Mouse (Mus musculus) MEL (cell line): ENCODE measurements around the gene Eif1ad. TPM values are rescaled to one million over a fixed set of nuclear protein-coding genes. Genes with fewer than 3 reads are reported as not detected.

Experiments used
- DNase-seq: peaks from one replicate; pipeline ENCODE4 v3.0.0; 2011; ENCODE audit warnings: low read depth, low spot score
- H3K27ac ChIP-seq: 2 replicates; pipeline ENCODE4 v1.5.1; 2012; ENCODE audit warnings: low read depth, mild to moderate bottlenecking, control low read depth, low read length, moderate library complexity; ENCODE audit not compliant: control insufficient read depth
- H3K27me3 ChIP-seq, 2 experiments: fragments of 150-350 bp in 1 of 2; sonication (generic) in 1 of 2; 2 replicates each; pipeline ENCODE4 v1.6.1; 2012; ENCODE audit warnings: low read length in 2 of 2, mild to moderate bottlenecking in 2 of 2, improper control_type of control experiment in 1 of 2, moderate library complexity in 1 of 2; ENCODE audit not compliant: insufficient read depth in 2 of 2, control insufficient read depth in 1 of 2
- H3K36me3 ChIP-seq, 2 experiments: 2 replicates each; pipeline ENCODE4 v1.6.1; 2012 to 2014; ENCODE audit warnings: low read length in 2 of 2, improper control_type of control experiment in 1 of 2, inconsistent platforms in 1 of 2, mild to moderate bottlenecking in 1 of 2; ENCODE audit not compliant: insufficient read depth in 2 of 2, control insufficient read depth in 1 of 2
- H3K4me1 ChIP-seq, 2 experiments: fragments of 150-350 bp in 1 of 2; sonication (generic) in 1 of 2; 2 replicates each; pipeline ENCODE4 v1.6.1; 2012; ENCODE audit warnings: low read length in 2 of 2, improper control_type of control experiment in 1 of 2, mild to moderate bottlenecking in 1 of 2; ENCODE audit not compliant: insufficient read depth in 2 of 2, control insufficient read depth in 1 of 2
- H3K4me3 ChIP-seq, 2 experiments: fragments of 150-350 bp in 1 of 2; sonication (generic) in 1 of 2; 2 replicates each; pipeline ENCODE4 v1.5.1; 2012; ENCODE audit warnings: low read depth in 2 of 2, low read length in 2 of 2, mild to moderate bottlenecking in 2 of 2, moderate library complexity in 2 of 2, control low read depth in 1 of 2, improper control_type of control experiment in 1 of 2; ENCODE audit not compliant: control insufficient read depth in 1 of 2, insufficient read depth in 1 of 2
- H3K79me2 ChIP-seq: 2 replicates; pipeline ENCODE4 v1.6.1; 2012; ENCODE audit warnings: mild to moderate bottlenecking, low read length, moderate library complexity; ENCODE audit not compliant: control insufficient read depth, poor library complexity, insufficient read depth
- H3K9ac ChIP-seq: 2 replicates; pipeline ENCODE4 v1.6.1; 2012; ENCODE audit warnings: low read depth, mild to moderate bottlenecking, control low read depth, low read length, moderate library complexity; ENCODE audit not compliant: control insufficient read depth, poor library complexity, severe bottlenecking
- H3K9me3 ChIP-seq: fragments of 150-350 bp; sonication (generic); replicated peaks from 2 replicates; pipeline ENCODE4 v1.6.1; 2012; ENCODE audit warnings: mild to moderate bottlenecking, low read length, improper control_type of control experiment, moderate library complexity; ENCODE audit not compliant: insufficient read depth
- CHD1 ChIP-seq: IDR thresholded peaks from 2 replicates; pipeline ENCODE4 v1.6.1; 2012; ENCODE audit warnings: low read depth, mild to moderate bottlenecking, inconsistent platforms, low read length, improper control_type of control experiment
- KAT2A ChIP-seq: conservative IDR thresholded peaks from 2 replicates; pipeline ENCODE4 v1.6.1; 2012; ENCODE audit warnings: low read depth, low read length, improper control_type of control experiment, inconsistent platforms
- MAZ ChIP-seq: IDR thresholded peaks from 2 replicates; pipeline ENCODE4 v1.6.1; 2012; ENCODE audit warnings: low read depth, mild to moderate bottlenecking, inconsistent platforms, low read length, improper control_type of control experiment
- MEF2A ChIP-seq: IDR thresholded peaks from 2 replicates; pipeline ENCODE4 v1.6.1; 2014; ENCODE audit warnings: low read depth, mild to moderate bottlenecking, inconsistent platforms, low read length, improper control_type of control experiment; ENCODE audit not compliant: poor library complexity, insufficient replicate concordance, severe bottlenecking; ENCODE audit errors: extremely low read depth
- MYB ChIP-seq: IDR thresholded peaks from 2 replicates; pipeline ENCODE4 v1.6.1; 2011; ENCODE audit warnings: mild to moderate bottlenecking, low read depth, low read length, improper control_type of control experiment
- POLR2AphosphoS5 ChIP-seq: IDR thresholded peaks from 2 replicates; pipeline ENCODE4 v1.6.1; 2012; ENCODE audit warnings: low read depth, borderline replicate concordance, mild to moderate bottlenecking, inconsistent platforms, low read length, moderate library complexity, mixed read lengths
- SMC3 ChIP-seq: IDR thresholded peaks from 2 replicates; pipeline ENCODE4 v1.6.1; 2011; ENCODE audit warnings: low read depth, low read length, improper control_type of control experiment
- USF2 ChIP-seq, 2 experiments: IDR thresholded peaks; 2 replicates each; pipeline ENCODE4 v1.6.1; 2011 to 2012; ENCODE audit warnings: improper control_type of control experiment in 2 of 2, low read length in 2 of 2, borderline replicate concordance in 1 of 2, inconsistent platforms in 1 of 2, low read depth in 1 of 2, mild to moderate bottlenecking in 1 of 2; ENCODE audit not compliant: insufficient read depth in 1 of 2
- ZMIZ1 ChIP-seq: IDR thresholded peaks from 2 replicates; pipeline ENCODE4 v1.6.1; 2012; ENCODE audit warnings: low read depth, mild to moderate bottlenecking, inconsistent platforms, low read length, improper control_type of control experiment, moderate library complexity
- polyA plus RNA-seq, 2 experiments: library from polyadenylated mRNA; stranded (reverse) in 1 of 2; unstranded in 1 of 2; fragments of >175 nt in 1 of 2; fragments of >200 nt in 1 of 2; gene quantifications; 2 replicates each; pipeline versions ENCODE4 v1.2.1 to v1.2.4; 2012; ENCODE audit warnings: low replicate concordance in 2 of 2, low read depth in 1 of 2; ENCODE audit not compliant: insufficient read length in 2 of 2, insufficient read depth in 1 of 2, missing spikeins in 1 of 2
- total RNA-seq: library from RNA; depleted of rRNA; stranded (reverse); fragments of 300-350 nt; gene quantifications from 2 replicates; pipeline ENCODE4 v1.2.3, GENCODE M21; 2012

Eif1ad gene
- total and polyA plus RNA-seq, 3 experiments: 121 to 129 TPM; not detected in 1

- no peak overlapping the region for H3K9ac ChIP-seq
- TF ChIP-seq MAZ (no peak), POLR2AphosphoS5 (no peak), SMC3 (no peak), KAT2A (no peak)
- H3K27ac ChIP-seq: no peak overlapping the region
- H3K4me3 ChIP-seq: no peak overlapping the region
- DNase-seq: no peak
- H3K79me2 ChIP-seq: peaks cover 11% of the 10 kb centered on the region
- H3K4me1 ChIP-seq: peaks cover 0 to 9% of the 10 kb centered on the region in 2 experiments; a peak in 2 of 4 replicates
- H3K27me3 ChIP-seq: no peaks in the 10 kb centered on the region
- peaks cover 0 to 7% of the 10 kb centered on the region in 2 experiments; a peak in 2 of 4 replicates for H3K36me3 ChIP-seq
- H3K9me3 ChIP-seq: no peaks in the 10 kb centered on the region
These were observed 6.2 kb downstream of the Eif1ad start for GRCm38 (mm10) chr19:5372724-5373123.

DNA sequence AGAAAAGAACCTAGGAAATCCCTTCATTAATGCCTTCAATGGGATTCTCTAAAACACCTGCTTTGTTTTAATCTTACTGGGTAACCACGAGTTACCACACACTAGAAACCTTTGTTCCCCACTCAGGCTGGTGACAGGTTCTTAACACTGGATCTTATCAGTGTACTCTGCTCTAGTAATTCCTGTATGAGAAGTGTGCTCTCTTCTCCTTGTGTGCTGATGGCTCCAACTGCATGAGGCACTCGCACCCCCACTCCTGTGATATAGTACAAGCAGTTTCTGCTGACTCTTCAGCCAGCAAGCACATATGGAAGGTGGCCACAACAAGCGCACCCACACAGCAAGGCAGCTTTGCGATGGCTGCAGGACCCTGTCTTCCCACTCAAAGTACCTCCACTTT is 7.6 kb downstream of the Eif1ad start:
- Histone ChIP-seq H3K27ac (no peak overlapping the region), H3K4me3 (no peak overlapping the region), H3K9me3 (no peaks in the 10 kb centered on the region), H3K27me3 (no peaks in the 10 kb centered on the region), H3K4me1 (no peaks in the 10 kb centered on the region), H3K36me3 (no peaks in the 10 kb centered on the region; a peak in 1 of 4 replicates), H3K79me2 (no peaks in the 10 kb centered on the region), H3K9ac (no peak overlapping the region)
- TF ChIP-seq ZMIZ1 (no peak), USF2 (IDR thresholded peaks at IDR 0.05; ENCODE audit: borderline replicate concordance in 1 of 2, insufficient read depth in 1 of 2, low read depth in 1 of 2, low read length in 2 of 2) (no peak), MYB (no peak), MEF2A (no peak), CHD1 (no peak)
- DNase-seq: no peak

GRCm38 (mm10) chr19:5374748-5375147 is 8.2 kb downstream of the Eif1ad start:
- no peak for TF ChIP-seq POLR2AphosphoS5
- Histone ChIP-seq H3K9me3 (no peaks in the 10 kb centered on the region), H3K27me3 (no peaks in the 10 kb centered on the region), H3K36me3 (no peaks in the 10 kb centered on the region; a peak in 1 of 4 replicates), H3K4me1 (no peaks in the 10 kb centered on the region), H3K27ac (no peak overlapping the region), H3K9ac (no peak overlapping the region), H3K79me2 (no peaks in the 10 kb centered on the region), H3K4me3 (no peak overlapping the region)
- no peak for DNase-seq
